Mouse (Mus musculus): ENCODE measurements around the gene Ankrd52.

- TF ChIP-seq CTCF (IDR thresholded peaks at IDR 0.05; ENCODE audit: low read depth) (no peak), EP300 (optimal IDR thresholded peaks at IDR 0.05) (no peak)
Measured at GRCm38 (mm10) chr10:128412055-128412381, 35.1 kb downstream of the Ankrd52 start.
